Mouse (Mus musculus) gastrocnemius, adult 18-20 months (tissue): ENCODE measurements around the gene Trir. TPM values are rescaled to one million over a fixed set of nuclear protein-coding genes. Genes with fewer than 3 reads are reported as not detected.

Experiments
- DNase-seq: peaks from one replicate; pipeline ENCODE4 v3.0.0; 2021; ENCODE audit warnings: low spot score
- total RNA-seq, 2 experiments: library from RNA; stranded (reverse); gene quantifications; 2 replicates each; pipeline ENCODE4 v1.2.3; 2021

Trir gene
- total RNA-seq, 2 experiments from 2014 or later = 70.4 to 78.8 TPM

GRCm38 (mm10) chr8:85035728-85036310, 9.2 kb downstream of the Trir start:
- no peak for DNase-seq

GRCm38 (mm10) chr8:85036381-85036717, 9.7 kb downstream of the Trir start:
- no peak for DNase-seq

GRCm38 (mm10) chr8:85036718-85037365, 10.2 kb downstream of the Trir start, which contains the start of gene Tnpo2:
Gene Tnpo2, plus strand, starts transcription at chr8:85036915.
- DNase-seq = peak; percentile 95

GRCm38 (mm10) chr8:85037366-85037680, 10.7 kb downstream of the Trir start:
- no peak for DNase-seq

GRCm38 (mm10) chr8:85037681-85038531, 11.3 kb downstream of the Trir start:
- DNase-seq = no peak

- no peak for DNase-seq
These were observed 17.0 kb downstream of the Trir start for GRCm38 (mm10) chr8:85043619-85044018.

GRCm38 (mm10) chr8:85057367-85057766, 30.7 kb downstream of the Trir start:
- DNase-seq = no peak

- DNase-seq = peak; percentile 91
These were observed 33.4 kb downstream of the Trir start, which contains the start of gene Fbxw9 for GRCm38 (mm10) chr8:85059879-85060616. Gene Fbxw9, plus strand, starts transcription at chr8:85060055.

GRCm38 (mm10) chr8:85062603-85063002, 36.0 kb downstream of the Trir start:
- no peak for DNase-seq

- no peak for DNase-seq
These were observed 38.6 kb downstream of the Trir start for GRCm38 (mm10) chr8:85065213-85065612.

- DNase-seq = no peak
These were observed 40.5 kb downstream of the Trir start for GRCm38 (mm10) chr8:85067155-85067554.

GRCm38 (mm10) chr8:85067982-85068381, 41.4 kb downstream of the Trir start, which contains the start of gene Gm5741:
Gene Gm5741, minus strand, starts transcription at chr8:85067982.
- no peak for DNase-seq

- no peak for DNase-seq
These were observed 44.4 kb downstream of the Trir start for GRCm38 (mm10) chr8:85071041-85071440.

GRCm38 (mm10) chr8:85071514-85072281, 45.1 kb downstream of the Trir start, which contains the start of gene Dhps:
Gene Dhps, plus strand, starts transcription at chr8:85071757.
- DNase-seq = peak; percentile 93

GRCm38 (mm10) chr8:85072364-85072929, 45.8 kb downstream of the Trir start:
- DNase-seq = no peak

GRCm38 (mm10) chr8:85073041-85073612, 46.5 kb downstream of the Trir start:
- no peak for DNase-seq

GRCm38 (mm10) chr8:85074167-85074566, 47.5 kb downstream of the Trir start:
- no peak for DNase-seq

- no peak for DNase-seq
These were observed 48.0 kb downstream of the Trir start for GRCm38 (mm10) chr8:85074617-85075016.

- no peak for DNase-seq
These were observed 49.4 kb downstream of the Trir start for GRCm38 (mm10) chr8:85076001-85076400.

- peak; percentile 84 for DNase-seq
These were observed 50.4 kb downstream of the Trir start for GRCm38 (mm10) chr8:85076993-85077392.
